Mouse (Mus musculus) ovary, postnatal 14 days (tissue): ENCODE measurements around the gene Aco2.

Experiments
- DNase-seq: peaks from one replicate; pipeline ENCODE4 v3.0.0; 2022; ENCODE audit warnings: low spot score

Gene Aco2

DNA sequence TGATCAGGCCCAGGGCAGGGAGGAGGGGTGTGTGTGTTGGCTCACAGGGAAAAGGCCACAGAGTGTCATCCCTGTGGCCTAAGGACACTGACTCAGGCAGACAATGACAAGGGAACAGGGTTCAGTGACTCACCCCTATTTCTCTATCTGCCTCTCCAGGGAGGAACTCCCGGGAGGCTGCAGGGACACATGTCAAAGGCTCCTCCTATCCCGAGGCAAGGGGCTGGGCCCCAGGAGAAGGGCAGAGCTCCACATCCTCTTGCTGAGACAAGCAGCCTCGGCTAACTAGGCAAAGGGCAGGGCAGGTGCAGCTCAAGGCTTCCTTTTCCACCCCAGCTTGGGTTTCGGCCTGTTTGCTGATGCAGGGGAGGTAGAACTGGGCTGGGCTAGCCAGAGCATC is 26.4 kb upstream of the Aco2 start:
- no peak for DNase-seq

DNA sequence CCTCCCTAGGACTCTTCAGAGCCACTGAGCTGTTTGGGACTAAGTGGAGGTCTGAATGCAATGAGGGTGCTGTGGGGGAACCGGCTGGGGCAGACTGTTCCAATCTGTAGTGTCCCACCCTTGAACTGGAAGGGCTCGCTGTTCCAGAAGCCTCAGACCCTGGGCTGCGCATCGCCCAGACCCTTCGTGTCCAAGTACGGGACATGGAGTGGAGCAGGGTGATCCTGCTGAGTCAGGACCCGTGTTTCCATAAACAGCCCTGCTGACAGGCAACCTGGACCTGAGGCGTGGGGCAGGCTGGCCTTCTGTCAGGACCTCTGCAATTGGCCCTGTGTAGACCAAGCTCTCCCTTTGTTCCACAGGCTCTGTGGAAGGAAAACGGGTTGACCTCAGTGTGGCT is 25.4 kb upstream of the Aco2 start:
- DNase-seq: no peak

DNA sequence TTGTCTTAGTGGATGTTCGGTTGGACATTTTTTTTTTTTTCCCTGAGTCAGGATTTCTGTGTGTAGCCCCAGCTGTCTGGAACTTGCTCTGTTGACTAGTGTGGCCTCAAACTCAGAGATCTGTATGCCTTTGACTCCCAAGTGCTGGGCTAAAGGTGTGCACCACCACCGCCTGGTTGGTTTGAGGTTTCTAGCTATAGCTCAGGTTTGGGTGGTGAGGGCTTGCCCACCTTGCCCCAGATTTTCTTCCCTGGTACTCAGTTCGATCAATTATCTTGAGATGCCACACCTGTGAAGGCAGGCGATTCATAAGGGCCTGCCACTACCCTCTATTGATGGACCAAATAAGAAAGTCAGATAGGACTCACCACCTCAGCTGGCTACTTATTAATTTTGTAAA is 24.9 kb upstream of the Aco2 start:
- DNase-seq: no peak

- no peak for DNase-seq
Measured at GRCm38 (mm10) chr15:81847861-81848260, 24.2 kb upstream of the Aco2 start.

DNA sequence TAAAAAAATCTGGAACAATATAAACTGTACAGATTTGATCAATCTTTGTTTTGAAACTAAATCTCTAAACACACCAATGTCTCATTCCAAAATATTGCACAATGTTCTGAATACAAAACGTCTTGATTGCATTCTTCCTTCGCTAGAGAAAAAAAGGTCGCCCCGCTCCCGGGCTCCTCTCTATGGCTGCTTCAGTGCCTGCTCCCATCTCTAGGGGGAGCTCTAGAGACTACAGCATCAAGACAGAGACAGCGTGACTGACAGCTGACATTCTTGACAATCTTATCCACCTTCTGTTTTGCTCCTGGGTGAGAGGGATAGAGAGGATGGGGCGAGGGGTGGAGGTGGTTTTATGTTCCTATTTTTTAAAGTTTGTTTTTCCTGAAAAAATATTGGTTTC is 23.8 kb upstream of the Aco2 start:
- no peak for DNase-seq

GRCm38 (mm10) chr15:81849104-81849503 is 23.0 kb upstream of the Aco2 start:
- DNase-seq: no peak

- no peak for DNase-seq
Measured at GRCm38 (mm10) chr15:81850718-81851117, 21.4 kb upstream of the Aco2 start.

GRCm38 (mm10) chr15:81851375-81851774 is 20.7 kb upstream of the Aco2 start:
- DNase-seq: no peak

GRCm38 (mm10) chr15:81852411-81853000 is 19.6 kb upstream of the Aco2 start:
- no peak for DNase-seq

- no peak for DNase-seq
Measured at GRCm38 (mm10) chr15:81853081-81853480, 19.0 kb upstream of the Aco2 start.

DNA sequence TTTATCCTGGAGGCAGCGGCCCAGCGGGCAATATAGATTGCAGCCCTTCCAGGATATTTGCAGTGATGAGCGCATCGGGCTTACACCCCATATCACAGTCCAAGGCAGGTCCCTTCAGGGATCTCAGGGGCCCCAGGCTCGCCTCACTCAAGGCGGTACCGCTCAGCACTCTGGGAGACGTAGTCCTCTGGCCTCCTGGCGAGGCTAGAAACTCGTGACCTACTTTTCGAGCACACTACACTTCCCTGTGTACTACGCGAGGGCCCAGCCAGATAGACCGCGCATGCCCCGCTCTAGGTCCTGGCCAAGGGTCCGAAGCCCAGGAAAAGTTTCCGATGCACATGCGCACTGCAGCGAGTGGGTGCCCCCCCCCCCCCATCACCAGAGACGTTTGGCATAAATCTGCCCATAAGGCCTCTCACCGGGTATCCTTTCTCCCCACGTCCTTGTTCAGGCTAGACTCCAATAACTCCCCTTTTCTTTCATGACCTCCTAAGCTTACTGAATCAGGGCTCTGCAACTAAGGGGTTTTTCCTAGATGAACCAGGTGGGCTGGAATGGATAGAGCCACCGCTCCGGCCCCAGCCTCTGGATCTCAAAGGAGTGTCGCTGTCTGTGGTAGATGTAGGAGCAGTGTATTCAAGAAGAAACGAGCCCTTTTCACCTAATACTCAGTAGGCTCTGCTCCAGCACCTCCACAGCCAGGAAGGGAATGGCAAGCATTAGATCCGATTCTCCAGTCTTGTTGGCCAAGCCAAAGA is 15.9 kb upstream of the Aco2 start:
- peak; percentile 63 for DNase-seq

- DNase-seq: no peak
Measured at GRCm38 (mm10) chr15:81856938-81857723, 15.0 kb upstream of the Aco2 start.

DNA sequence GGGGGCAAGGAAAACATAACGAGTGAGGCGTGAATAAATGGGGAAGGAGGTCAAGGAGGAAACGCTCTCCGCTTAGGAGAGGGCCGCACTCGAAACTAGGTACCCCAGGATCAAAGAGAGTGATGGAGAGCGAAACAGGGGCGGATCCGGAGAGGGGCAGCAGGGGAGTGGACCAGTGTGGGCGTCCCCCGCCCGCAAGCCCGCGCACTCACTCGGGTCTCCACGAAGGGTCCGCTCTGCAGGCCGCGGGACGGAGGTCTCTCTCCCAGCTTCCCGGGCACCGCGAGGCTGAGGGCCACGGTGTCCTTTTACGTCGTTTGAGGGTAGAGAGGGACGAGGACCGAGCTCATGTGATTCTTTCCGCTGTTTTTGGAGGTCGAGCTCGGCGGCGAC is 14.4 kb upstream of the Aco2 start:
- DNase-seq: no peak

GRCm38 (mm10) chr15:81858138-81858516 is 14.0 kb upstream of the Aco2 start:
- DNase-seq: peak; percentile 96

DNA sequence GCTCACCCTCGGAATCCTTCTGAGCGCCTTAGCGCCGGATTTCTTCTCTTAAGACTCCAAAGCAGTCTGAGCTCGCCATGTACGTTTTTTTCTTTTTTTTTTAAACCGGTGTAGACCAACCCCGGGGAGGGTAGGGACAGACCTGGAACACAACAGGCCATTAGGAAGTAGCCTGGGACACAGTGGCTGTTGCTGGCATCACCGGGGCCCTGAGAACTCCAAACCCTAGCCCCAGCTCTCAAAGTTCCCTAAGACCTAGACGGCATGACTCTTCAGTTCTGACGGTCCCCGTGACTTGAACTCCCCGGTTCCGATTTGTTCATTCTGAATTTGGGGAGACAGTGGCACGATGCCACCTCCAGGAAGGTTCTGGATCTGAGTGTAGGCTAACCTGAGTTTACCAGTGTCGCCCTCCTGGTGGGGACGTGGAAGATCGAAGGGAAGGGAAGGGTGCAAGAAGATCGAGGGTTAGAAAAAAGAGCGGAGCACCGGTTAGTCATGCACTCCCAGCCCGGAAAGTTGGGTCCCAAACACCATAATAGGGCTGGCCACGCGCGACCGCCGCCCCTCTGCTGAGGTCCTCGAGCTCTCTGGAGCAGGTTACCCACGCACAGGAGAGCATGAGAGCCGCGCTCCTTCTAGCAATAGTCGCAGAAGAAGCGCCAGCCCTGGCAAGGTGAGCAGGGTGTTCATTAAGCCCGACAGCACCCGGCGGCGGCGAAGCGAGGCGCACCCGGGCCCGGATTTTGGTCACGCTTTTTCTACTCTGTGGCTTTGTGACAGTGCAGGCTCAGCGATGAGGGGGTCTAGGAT is 13.4 kb upstream of the Aco2 start, which contains the start of gene Tob2:
Gene Tob2 (minus strand): TSS at position 280 of the 813 bp plus-strand sequence.
- DNase-seq: no peak

GRCm38 (mm10) chr15:81859330-81860255 is 12.5 kb upstream of the Aco2 start:
- peak; percentile 60 for DNase-seq

GRCm38 (mm10) chr15:81860471-81861135 is 11.5 kb upstream of the Aco2 start:
- no peak for DNase-seq

DNA sequence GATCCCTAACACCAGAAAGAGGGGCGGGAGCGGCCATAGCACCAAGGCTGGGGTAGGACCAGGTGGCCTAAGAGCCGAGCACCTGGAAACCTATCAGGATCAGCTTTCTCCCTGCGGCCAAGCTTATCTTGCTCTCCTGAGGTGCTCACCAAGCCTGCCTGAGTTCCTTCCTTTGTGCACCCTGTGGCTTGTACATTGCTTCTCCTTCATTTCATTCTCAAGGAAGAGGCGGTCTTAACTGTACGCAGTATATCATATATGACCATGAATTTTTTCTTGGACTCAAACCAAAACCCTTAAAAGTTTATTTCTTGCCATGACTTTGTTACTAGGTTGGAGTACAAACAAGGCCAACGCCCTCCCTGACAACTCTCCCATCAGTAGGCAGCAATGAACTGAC is 7.9 kb upstream of the Aco2 start:
- DNase-seq: no peak

DNA sequence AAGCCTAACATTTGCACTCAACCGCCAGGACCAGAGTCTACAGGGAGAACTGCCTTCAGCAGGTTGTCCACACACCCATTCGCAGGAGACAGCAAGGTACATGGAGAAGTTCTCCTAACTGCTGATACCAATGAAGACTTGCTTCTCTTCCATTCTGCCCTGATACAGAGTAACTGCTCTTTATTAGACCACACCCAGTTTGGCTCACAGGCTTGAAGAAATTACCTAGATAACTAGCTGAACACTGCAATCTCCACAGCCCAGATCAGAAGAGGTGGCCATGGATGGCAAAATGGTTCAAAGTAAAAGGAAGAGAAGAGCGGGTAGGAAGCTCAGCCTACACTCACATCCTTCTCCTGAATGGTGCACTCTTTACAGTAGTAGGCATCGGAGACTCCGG is 2.1 kb upstream of the Aco2 start:
- DNase-seq: no peak

DNA sequence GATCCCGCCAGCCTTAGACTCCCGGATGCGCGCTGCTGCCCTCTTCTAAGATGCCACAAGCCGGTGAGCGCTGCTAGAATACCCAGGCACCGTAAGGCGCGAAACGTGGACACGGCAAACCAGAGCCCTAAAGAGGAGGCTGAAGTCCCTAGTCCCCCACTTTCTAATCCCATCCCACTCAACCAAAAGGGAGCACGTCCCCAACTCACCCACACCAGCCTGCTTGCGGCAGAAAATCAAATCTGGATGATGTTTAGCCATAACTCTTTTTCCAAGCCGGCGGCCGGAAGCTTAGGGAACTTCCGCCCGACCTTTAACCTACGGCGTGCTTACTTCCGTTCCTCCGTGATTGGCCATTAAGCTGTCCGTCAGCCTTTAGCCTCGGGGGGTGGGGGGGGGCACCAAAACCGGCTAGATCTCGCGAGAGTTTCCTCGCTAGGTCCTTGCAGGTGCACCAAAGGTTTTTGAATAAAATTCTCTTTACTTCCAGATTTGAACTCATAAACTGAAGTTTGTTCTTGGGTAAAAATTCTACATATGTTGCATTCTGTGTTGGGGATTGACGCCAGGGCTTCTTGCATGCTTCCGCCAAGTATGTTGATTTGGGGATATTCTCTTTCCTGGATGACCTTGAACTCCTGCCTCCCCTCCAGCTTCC is 376 bp upstream of the Aco2 start, which contains the start of gene Phf5a:
Gene Phf5a (minus strand): TSS at position 308 of the 658 bp plus-strand sequence.
- peak; percentile 74 for DNase-seq
